Mouse (Mus musculus) CH12.LX (cell line): ENCODE measurements around the gene Trmu.
A peak's percentile ranks its signal among the peaks of the same experiment; 100 is the strongest.

Source experiments
- CHD2 ChIP-seq: IDR thresholded peaks from 2 replicates; pipeline ENCODE4 v1.6.1; 2011; ENCODE audit warnings: low read length, improper control_type of control experiment
- CTCF ChIP-seq, 2 experiments: IDR thresholded peaks in 1 of 2; conservative IDR thresholded peaks in 1 of 2; 2 replicates each; pipeline ENCODE4 v1.5.1; 2011 to 2012; ENCODE audit warnings: low read depth in 2 of 2, low read length in 2 of 2, improper control_type of control experiment in 1 of 2, inconsistent platforms in 1 of 2, mild to moderate bottlenecking in 1 of 2, moderate library complexity in 1 of 2
- NELFE ChIP-seq: IDR thresholded peaks from 2 replicates; pipeline ENCODE4 v1.6.1; 2011; ENCODE audit warnings: low read depth, low read length, improper control_type of control experiment
- POLR2A ChIP-seq: IDR thresholded peaks from 2 replicates; pipeline ENCODE4 v1.6.1; 2011; ENCODE audit warnings: low read depth, mild to moderate bottlenecking, improper control_type of control experiment, low read length
- UBTF ChIP-seq: IDR thresholded peaks from 2 replicates; pipeline ENCODE4 v1.6.1; 2012; ENCODE audit warnings: low read depth, mild to moderate bottlenecking, inconsistent platforms, low read length, improper control_type of control experiment, moderate library complexity
- USF2 ChIP-seq: conservative IDR thresholded peaks from 2 replicates; pipeline ENCODE4 v1.6.1; 2011; ENCODE audit warnings: low read depth, low read length, improper control_type of control experiment

GRCm38 (mm10) chr15:85913605-85914004 lies 34.5 kb downstream of the Trmu start:
- TF ChIP-seq CTCF (conservative IDR thresholded peaks at IDR 0.05 in 1 of 2, IDR thresholded peaks at IDR 0.05 in 1 of 2; ENCODE audit: low read depth in 2 of 2, low read length in 2 of 2): peak; percentile 51 to 74; a peak in 3 of 4 replicates
- no peak for TF ChIP-seq POLR2A
- TF ChIP-seq NELFE: no peak
- TF ChIP-seq USF2: no peak
- no peak for TF ChIP-seq CHD2
- no peak for TF ChIP-seq UBTF
